In the genomic region with DNA sequence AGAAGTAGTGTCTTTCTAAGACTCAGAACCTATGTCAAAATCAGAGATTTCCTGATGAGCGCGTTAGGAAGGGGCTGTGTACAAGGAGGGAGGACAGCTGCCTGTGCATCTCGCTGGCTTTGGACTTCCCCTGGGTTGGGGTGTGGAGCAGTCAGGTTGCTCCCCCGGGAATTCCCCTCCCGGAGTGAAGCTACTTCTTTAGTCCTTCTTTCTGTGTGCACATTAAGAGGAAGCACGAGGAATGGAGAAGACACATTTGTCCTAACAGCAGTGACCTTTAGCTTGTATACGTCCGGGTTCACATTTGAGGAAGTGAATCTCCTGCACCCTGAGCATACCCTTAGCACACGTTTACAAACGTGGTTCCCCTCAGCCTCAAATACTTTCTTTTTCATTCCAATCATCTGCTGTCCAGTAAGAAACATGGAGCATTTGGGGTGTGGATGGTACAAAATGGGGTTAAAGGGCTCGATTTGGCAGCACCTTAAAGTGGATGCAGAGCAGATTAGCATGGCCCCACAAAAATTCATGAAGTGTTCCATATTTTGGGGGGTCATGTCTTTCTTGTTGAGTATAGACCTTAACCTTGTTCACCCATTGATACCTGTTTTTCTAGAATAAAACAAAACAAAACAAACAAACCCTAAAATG, we compare ENCODE assay signal across 11 mouse cellular contexts. TPM values are rescaled to one million over a fixed set of nuclear protein-coding genes. Genes with fewer than 3 reads are reported as not detected.
DNase-seq lines count a peak whose midpoint lies in the region; ATAC-seq and TF ChIP-seq lines count a peak whose summit lies in the region.
"Had no signal": no experiment of that assay in that cellular context is flagged by ENCODE, and none has a peak within 500 bp of the region (broad histone marks: within the 10 kb centered on the region; RNA-seq: fewer than 3 reads in every experiment).

No protein-coding gene starts in this region.

- peak overlapping the region; percentile 99 for H3K4me2 ChIP-seq in neural tube, embryonic 13.5 days
- peak overlapping the region; percentile 94 for H3K4me2 ChIP-seq in liver, embryonic 14.5 days (ENCODE audit: low read depth)

- WGBS in cerebellum, adult 2 months = 62% methylated on average over 11 of the region's 11 CpGs
- WGBS in neural tube, embryonic 13.5 days = 54% methylated on average over 11 of the region's 11 CpGs
- WGBS in liver, embryonic 14.5 days (ENCODE audit: insufficient replicate concordance) = 21% methylated on average over 11 of the region's 11 CpGs
- WGBS in spleen, adult 2 months = 17% methylated on average over 11 of the region's 11 CpGs

- ATAC-seq in neural tube, embryonic 13.5 days (ENCODE audit: low read depth) = no peak
- no peak for ATAC-seq in liver, embryonic 14.5 days (ENCODE audit: insufficient read depth)

- H3K4me3 ChIP-seq in cerebellum, adult 2 months (replicated peaks; ENCODE audit: insufficient read depth, low read depth, low read length) = no peak overlapping the region
- H3K4me3 ChIP-seq in neural tube, embryonic 13.5 days = no peak overlapping the region
- no peak overlapping the region; a peak in 1 of 4 replicates for H3K4me3 ChIP-seq in liver, embryonic 14.5 days (ENCODE audit: insufficient read depth in 1 of 2, low read depth in 2 of 2, low read length in 2 of 2)
- no peak overlapping the region for H3K4me3 ChIP-seq in spleen, adult 2 months (ENCODE audit: extremely low read depth, insufficient read depth, insufficient read length)

- H3K9ac ChIP-seq in neural tube, embryonic 13.5 days = no peak overlapping the region
- H3K9ac ChIP-seq in liver, embryonic 14.5 days (replicated peaks) = no peak overlapping the region

- TF ChIP-seq EP300 in liver, embryonic 14.5 days (IDR thresholded peaks at IDR 0.05; ENCODE audit: low read depth) = no peak

- no peaks in the 10 kb centered on the region for H3K9me3 ChIP-seq in neural tube, embryonic 13.5 days
- no peaks in the 10 kb centered on the region for H3K9me3 ChIP-seq in liver, embryonic 14.5 days (ENCODE audit: control insufficient read depth, low read length)
- H3K9me3 ChIP-seq: forebrain, embryonic 15.5 days; heart, embryonic 15.5 days; lung, embryonic 15.5 days had no signal

- TF ChIP-seq POLR2A in cerebellum, adult 2 months (IDR thresholded peaks at IDR 0.05; ENCODE audit: borderline replicate concordance, insufficient read depth, low read length) = no peak
- no peak for TF ChIP-seq POLR2A in spleen, adult 2 months (IDR thresholded peaks at IDR 0.05; ENCODE audit: low read depth, low read length)

- TF ChIP-seq CTCF in cerebellum, adult 2 months (IDR thresholded peaks at IDR 0.05; ENCODE audit: borderline replicate concordance, insufficient read depth, low read depth, low read length) = no peak
- TF ChIP-seq CTCF in liver, embryonic 14.5 days (IDR thresholded peaks at IDR 0.05; ENCODE audit: low read depth) = no peak
- TF ChIP-seq CTCF in spleen, adult 2 months (IDR thresholded peaks at IDR 0.05; ENCODE audit: extremely low read depth, insufficient read depth, insufficient read length, insufficient replicate concordance) = no peak

- peaks cover 3% of the 10 kb centered on the region; the same call in 1 of the 2 replicates for H3K36me3 ChIP-seq in neural tube, embryonic 13.5 days
- H3K36me3 ChIP-seq in liver, embryonic 14.5 days (replicated peaks; ENCODE audit: control insufficient read depth, insufficient read depth, low read depth) = no peaks in the 10 kb centered on the region; the same call in 1 of the 2 replicates
- H3K36me3 ChIP-seq in spleen, adult 2 months (ENCODE audit: control insufficient read depth, insufficient read depth, low read length) = no peaks in the 10 kb centered on the region
- H3K36me3 ChIP-seq: heart, embryonic 15.5 days; lung, embryonic 15.5 days had no signal

- H3K27me3 ChIP-seq in cerebellum, adult 2 months (ENCODE audit: control insufficient read depth, insufficient read depth, low read length) = no peaks in the 10 kb centered on the region
- peaks cover 53% of the 10 kb centered on the region for H3K27me3 ChIP-seq in neural tube, embryonic 13.5 days
- H3K27me3 ChIP-seq in liver, embryonic 14.5 days (ENCODE audit: control insufficient read depth, insufficient read depth, low read length) = no peaks in the 10 kb centered on the region
- no peaks in the 10 kb centered on the region for H3K27me3 ChIP-seq in spleen, adult 2 months (ENCODE audit: control insufficient read depth, insufficient read depth, low read length)
- H3K27me3 ChIP-seq: forebrain, embryonic 15.5 days had no signal

- peak; percentile 30 for DNase-seq in cerebellum, postnatal 10 days
- DNase-seq in cerebellum, adult 2 months = no peak
- no peak for DNase-seq in neural tube, embryonic 10.5 days (ENCODE audit: extremely low spot score, low spot score)
- DNase-seq in liver, embryonic 14.5 days (ENCODE audit: low read depth in 3 of 3, low spot score in 3 of 3) = no peak
- DNase-seq in spleen, adult 2 months (ENCODE audit: low read depth in 1 of 2, low spot score in 2 of 2) = peak; percentile 57 to 66
- DNase-seq in adrenal gland, postnatal 10 days = no peak
- DNase-seq in frontal cortex, postnatal 25 days (ENCODE audit: low spot score in 2 of 2) = no peak

- H3K27ac ChIP-seq in cerebellum, adult 2 months (ENCODE audit: insufficient read depth, low read length) = no peak overlapping the region
- no peak overlapping the region for H3K27ac ChIP-seq in neural tube, embryonic 13.5 days (replicated peaks)
- H3K27ac ChIP-seq in liver, embryonic 14.5 days = no peak overlapping the region
- H3K27ac ChIP-seq in spleen, adult 2 months (ENCODE audit: insufficient read depth, low read length) = peak overlapping the region; percentile 71
- H3K27ac ChIP-seq: forebrain, embryonic 15.5 days; heart, embryonic 15.5 days; lung, embryonic 15.5 days had no signal

- H3K4me1 ChIP-seq in cerebellum, adult 2 months (ENCODE audit: control insufficient read depth, insufficient read depth, low read length) = 0 out of 2 replicates have a peak, but pooled peaks cover 4% of the 10 kb centered on the region
- peaks cover 22% of the 10 kb centered on the region for H3K4me1 ChIP-seq in neural tube, embryonic 13.5 days (replicated peaks)
- peaks cover 10 to 29% of the 10 kb centered on the region in 2 experiments; a peak in 3 of 4 replicates for H3K4me1 ChIP-seq in liver, embryonic 14.5 days (replicated peaks; ENCODE audit: control insufficient read depth in 2 of 2, insufficient read depth in 2 of 2, low read length in 1 of 2)
- H3K4me1 ChIP-seq in spleen, adult 2 months (ENCODE audit: control insufficient read depth, insufficient read depth, insufficient read length) = peaks cover 21% of the 10 kb centered on the region

RNA-seq across cellular contexts. Expression of gene N4bp2l1, which starts 1.5 kb away (rescaled TPM):
- 45.7 and 46.9 TPM in 2 replicates for polyA plus RNA-seq in cerebellum, adult 2 months (2012; rRNA removed)
- polyA plus RNA-seq in neural tube, embryonic 13.5 days (2015; fragmentation: Nextera tagmentation; extraction: Ambion mirVana) = 6.7 and 8.3 TPM in 2 replicates
- polyA plus RNA-seq in liver, embryonic 14.5 days (2012; rRNA removed) = 7.3 and 8.4 TPM in 2 replicates
- polyA plus RNA-seq in liver, embryonic 14.5 days (2014; fragmentation: Nextera tagmentation; extraction: Ambion mirVana) = 8.3 and 9.4 TPM in 2 replicates
- 29.0 and 30.9 TPM in 2 replicates for polyA plus RNA-seq in spleen, adult 2 months (2012; rRNA removed)
- 10 to 100 TPM; 40.2 to 50.2 TPM for total RNA-seq in adrenal gland, postnatal 10 days (2021)

Comparison
In these comparisons a context has a peak if more than half of its experiments do, and no peak if none do; other contexts are left out.
1. DNase-seq: peak in cerebellum, postnatal 10 days (2 of 2) and spleen, adult 2 months (2 of 2); none in cerebellum, adult 2 months (0 of 2), neural tube, embryonic 10.5 days (single experiment), liver, embryonic 14.5 days (0 of 3), adrenal gland, postnatal 10 days (single experiment) and frontal cortex, postnatal 25 days (0 of 2).